Mouse (Mus musculus) lung, embryonic 16.5 days (tissue): ENCODE measurements at regions not wholly inside any gene's neighbourhood (a gene's known extent, or its start where the extent isn't known, plus 50 kb on each side); places are given as distances from the start of the nearest gene placed in this dataset.
A peak's percentile ranks its signal among the peaks of the same experiment; 100 is the strongest.

Experiments used
- ATAC-seq: fragments of 200-750 bp; cut with Nextera tagmentation; 2 replicates; pipeline ENCODE4 v1.8.0; 2017; ENCODE audit warnings: low read depth, mild to moderate bottlenecking, moderate library complexity
- H3K27ac ChIP-seq: fragments of 300-500 bp; sonication (generic); 2 replicates; pipeline ENCODE4 v1.5.1; 2014; ENCODE audit warnings: mild to moderate bottlenecking, control low read depth, low read length
- H3K27me3 ChIP-seq: fragments of 300-500 bp; sonication (generic); 2 replicates; pipeline ENCODE4 v1.6.1; 2014; ENCODE audit warnings: low read depth, low read length, mixed read lengths; ENCODE audit not compliant: control insufficient read depth, insufficient read depth
- H3K36me3 ChIP-seq: fragments of 300-500 bp; sonication (generic); 2 replicates; pipeline ENCODE4 v1.6.1; 2014; ENCODE audit warnings: low read length; ENCODE audit not compliant: control insufficient read depth, insufficient read depth
- H3K4me1 ChIP-seq: fragments of 300-500 bp; sonication (generic); replicated peaks from 2 replicates; pipeline ENCODE4 v1.6.1; 2014; ENCODE audit warnings: low read length, mixed read lengths; ENCODE audit not compliant: control insufficient read depth, insufficient read depth
- H3K4me2 ChIP-seq: fragments of 300-500 bp; sonication (generic); 2 replicates; pipeline ENCODE4 v1.6.1; 2014; ENCODE audit warnings: low read depth, low read length, control low read depth
- H3K4me3 ChIP-seq: fragments of 300-500 bp; sonication (generic); 2 replicates; pipeline ENCODE4 v1.5.1; 2014; ENCODE audit warnings: mild to moderate bottlenecking, low read length, control low read depth
- H3K9ac ChIP-seq: fragments of 300-500 bp; sonication (generic); 2 replicates; pipeline ENCODE4 v1.6.1; 2014; ENCODE audit warnings: low read length, control low read depth
- H3K9me3 ChIP-seq: fragments of 300-500 bp; sonication (generic); 2 replicates; pipeline ENCODE4 v1.6.1; 2016; ENCODE audit warnings: low read length; ENCODE audit not compliant: control insufficient read depth
- WGBS: fragments of 180-500 bp; shearing (Covaris S2); extraction: QIAGEN DNeasy Blood & Tissue Kit; methylation state at CpG from one replicate; pipeline ENCODE4 v1.1.7; 2014; 5-methylcytosine and 5-hydroxymethylcytosine counted together

DNA sequence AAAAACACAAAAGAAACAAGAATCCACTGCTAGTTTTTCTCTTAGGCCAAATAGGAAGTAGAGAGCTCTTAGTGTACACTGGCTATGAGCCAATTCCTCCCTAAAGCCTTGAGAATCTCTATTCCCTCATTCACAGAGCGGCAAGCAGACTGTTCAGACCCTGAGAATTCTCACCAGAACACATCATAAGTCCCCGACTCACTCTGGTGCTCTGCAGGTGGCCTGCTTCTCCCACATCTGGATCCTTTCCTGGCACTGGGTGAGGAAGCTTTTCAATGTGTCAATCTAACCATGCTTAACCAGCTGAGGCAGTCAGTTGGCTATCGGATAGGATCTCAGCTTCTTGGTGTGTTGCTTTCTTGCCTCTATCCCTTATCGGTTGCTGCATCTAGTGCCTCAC, 289.4 kb upstream of the Fam92a start:
- no peak overlapping the region for H3K9ac ChIP-seq
- H3K36me3 ChIP-seq, result no peaks in the 10 kb centered on the region
- no peak overlapping the region for H3K27ac ChIP-seq
- no peaks in the 10 kb centered on the region for H3K27me3 ChIP-seq
- 40% methylated on average over 4 of the region's 4 CpGs for WGBS
- no peak for ATAC-seq
- H3K4me1 ChIP-seq, result peaks cover 2% of the 10 kb centered on the region; the same call in 1 of the 2 replicates
- H3K9me3 ChIP-seq, result no peaks in the 10 kb centered on the region
- H3K4me2 ChIP-seq, result no peak overlapping the region
- no peak overlapping the region for H3K4me3 ChIP-seq

DNA sequence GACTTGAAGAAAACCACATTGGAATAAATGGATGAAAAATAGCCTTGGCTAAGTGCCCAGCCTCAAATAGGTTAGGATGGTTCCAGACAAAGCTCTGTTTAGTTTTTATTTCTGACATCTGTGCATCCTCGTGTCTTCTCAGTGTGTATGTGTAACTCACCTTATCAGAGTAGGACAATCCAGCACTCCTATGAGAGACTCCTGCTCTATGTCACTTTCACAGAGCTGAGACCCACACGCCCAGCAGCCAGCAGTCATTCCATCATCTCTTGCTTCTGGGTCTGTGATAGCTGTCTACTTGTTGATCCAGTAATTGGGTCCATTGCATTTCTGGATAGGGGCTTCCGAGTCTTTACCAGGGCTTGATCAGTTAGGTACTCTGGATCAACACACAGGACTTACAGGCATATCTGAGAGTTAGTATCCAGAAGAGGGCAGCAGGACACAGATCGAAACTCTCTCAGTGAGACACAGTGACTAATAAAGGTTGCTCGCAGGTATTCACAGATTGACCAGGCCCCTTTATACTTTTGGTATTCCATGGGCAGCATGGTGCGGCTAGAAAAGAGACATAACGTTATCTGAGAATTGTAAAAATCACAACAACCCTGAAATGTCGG, 286.3 kb upstream of the Fam92a start:
- Histone ChIP-seq H3K27me3 (no peaks in the 10 kb centered on the region), H3K27ac (no peak overlapping the region), H3K4me1 (peaks cover 2% of the 10 kb centered on the region; the same call in 1 of the 2 replicates), H3K9me3 (no peaks in the 10 kb centered on the region), H3K4me2 (no peak overlapping the region), H3K9ac (no peak overlapping the region), H3K4me3 (no peak overlapping the region), H3K36me3 (no peaks in the 10 kb centered on the region)
- WGBS, result 67% methylated on average over 8 of the region's 8 CpGs
- no peak for ATAC-seq

DNA sequence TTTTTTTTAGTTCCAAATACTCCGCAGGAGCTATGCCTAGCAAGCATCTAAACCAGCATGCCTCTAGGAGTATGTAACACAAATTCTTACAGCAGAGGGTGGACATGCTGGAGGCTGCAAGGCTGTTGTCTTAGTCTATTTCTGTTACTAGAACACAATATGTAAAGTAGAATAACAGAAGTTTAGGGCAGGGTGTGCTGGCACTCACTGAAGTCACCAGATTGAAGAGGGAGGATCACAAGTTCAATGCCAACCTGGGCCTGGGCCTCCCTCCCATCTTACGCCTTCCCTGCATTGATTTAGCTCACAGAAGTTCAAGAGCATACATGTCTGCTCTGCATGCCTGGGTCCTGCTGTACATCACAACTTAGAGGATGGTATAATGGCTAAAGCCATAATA, 280.3 kb upstream of the Fam92a start:
- Histone ChIP-seq H3K9me3 (no peaks in the 10 kb centered on the region), H3K27me3 (no peaks in the 10 kb centered on the region), H3K4me1 (no peaks in the 10 kb centered on the region), H3K4me3 (no peak overlapping the region), H3K4me2 (no peak overlapping the region), H3K27ac (no peak overlapping the region), H3K9ac (no peak overlapping the region), H3K36me3 (no peaks in the 10 kb centered on the region)
- WGBS, result 88% methylated on average over 2 of the region's 2 CpGs
- ATAC-seq, result no peak

DNA sequence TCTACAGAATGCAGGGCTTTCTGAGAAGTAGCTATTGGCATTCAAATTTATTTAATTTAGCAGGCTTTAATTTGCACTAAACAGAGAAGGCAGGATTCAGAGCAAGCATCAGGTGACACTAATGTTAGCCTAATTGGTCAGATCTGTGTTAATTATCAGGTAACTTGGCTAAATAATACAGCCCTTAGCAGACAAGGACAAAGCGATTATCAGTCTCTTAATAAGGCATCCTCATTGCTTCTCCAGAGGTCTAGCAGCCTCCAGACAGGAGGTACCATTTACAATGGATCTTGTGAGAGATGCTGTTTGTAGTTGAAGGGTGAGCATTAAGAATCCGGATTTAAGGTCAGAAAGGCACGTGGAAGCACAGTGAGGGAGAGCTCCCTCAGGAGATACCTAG, 253.7 kb upstream of the Fam92a start:
- 46% methylated on average over 3 of the region's 3 CpGs for WGBS
- ATAC-seq, result no peak
- Histone ChIP-seq H3K36me3 (no peaks in the 10 kb centered on the region), H3K4me2 (no peak overlapping the region), H3K4me1 (no peaks in the 10 kb centered on the region), H3K4me3 (no peak overlapping the region), H3K27me3 (no peaks in the 10 kb centered on the region), H3K9me3 (no peaks in the 10 kb centered on the region), H3K27ac (no peak overlapping the region), H3K9ac (no peak overlapping the region)

DNA sequence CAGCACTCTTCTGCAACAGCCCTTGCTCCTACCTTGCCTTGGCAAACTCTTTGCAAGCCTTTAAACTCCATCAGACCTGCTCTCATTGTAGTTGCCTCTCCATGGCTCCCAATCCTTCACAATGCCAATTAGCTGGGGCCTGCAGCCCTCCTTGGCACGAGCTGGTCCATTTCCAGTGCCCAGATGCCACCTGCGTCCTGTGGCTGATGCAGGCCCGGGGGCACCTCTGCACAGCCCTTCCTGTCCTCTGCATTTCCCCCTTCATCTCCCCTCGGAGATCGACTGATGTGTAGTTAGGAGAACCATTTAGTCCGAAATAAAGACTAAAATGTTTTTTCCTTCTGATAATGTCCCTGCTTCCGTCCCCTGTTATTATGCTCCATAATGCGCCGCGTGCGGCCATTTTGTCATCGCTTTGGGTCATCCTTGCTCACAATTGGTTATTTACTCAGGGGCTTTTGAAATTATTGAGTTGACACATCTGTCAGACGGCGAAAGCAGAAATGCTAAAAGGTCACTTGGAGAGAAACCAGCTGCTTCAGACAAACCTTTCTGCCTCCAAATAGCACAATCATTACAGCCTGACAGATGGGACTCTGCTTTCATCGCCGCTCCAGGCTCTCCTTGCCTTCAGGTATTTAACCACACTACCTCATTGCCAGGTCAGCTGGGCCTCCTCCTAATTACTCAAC, 250.0 kb upstream of the Fam92a start:
- no peak overlapping the region for H3K9ac ChIP-seq

GRCm38 (mm10) chr4:12418086-12418485, 246.3 kb upstream of the Fam92a start:
- ATAC-seq, result peak; percentile 71; the same call in 1 of the 2 replicates
- Histone ChIP-seq H3K27me3 (no peaks in the 10 kb centered on the region), H3K4me3 (no peak overlapping the region), H3K36me3 (no peaks in the 10 kb centered on the region), H3K9ac (no peak overlapping the region), H3K4me2 (no peak overlapping the region), H3K9me3 (no peaks in the 10 kb centered on the region), H3K27ac (no peak overlapping the region), H3K4me1 (no peaks in the 10 kb centered on the region)
- WGBS, result 33% methylated on average over 3 of the region's 3 CpGs

More for the DNA sequence above, 250.0 kb upstream of the Fam92a start:
- WGBS, result 71% methylated on average over 16 of the region's 16 CpGs
- no peak overlapping the region for H3K4me3 ChIP-seq
- no peak overlapping the region for H3K4me2 ChIP-seq
- ATAC-seq, result no peak
- H3K27ac ChIP-seq, result no peak overlapping the region
- H3K36me3 ChIP-seq, result no peaks in the 10 kb centered on the region
- no peaks in the 10 kb centered on the region for H3K27me3 ChIP-seq
- H3K4me1 ChIP-seq, result no peaks in the 10 kb centered on the region
- no peaks in the 10 kb centered on the region for H3K9me3 ChIP-seq

DNA sequence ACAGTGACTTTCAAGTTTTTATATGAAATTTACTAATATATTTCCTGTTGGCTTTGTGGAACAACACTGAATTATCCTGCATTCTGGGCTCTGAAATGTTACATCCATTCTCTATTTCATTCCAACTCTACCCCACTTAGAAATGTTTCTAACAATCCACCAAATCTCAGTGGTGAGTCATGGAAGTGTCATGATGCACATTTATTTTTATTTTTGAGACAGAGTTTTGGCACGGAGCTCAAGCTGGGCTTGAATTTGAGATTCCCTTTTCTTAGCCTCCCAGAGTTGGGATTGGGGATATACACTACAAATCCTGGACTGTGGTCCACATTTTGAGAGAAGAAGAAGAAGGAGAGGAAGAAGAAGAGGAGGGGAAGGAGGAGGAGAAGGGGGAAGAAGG, 223.5 kb upstream of the Fam92a start:
- H3K9me3 ChIP-seq, result no peaks in the 10 kb centered on the region
- H3K27me3 ChIP-seq, result no peaks in the 10 kb centered on the region
- no peaks in the 10 kb centered on the region for H3K36me3 ChIP-seq
- H3K4me1 ChIP-seq, result no peaks in the 10 kb centered on the region
- H3K27ac ChIP-seq, result no peak overlapping the region
- H3K9ac ChIP-seq, result no peak overlapping the region
- no peak overlapping the region for H3K4me3 ChIP-seq
- H3K4me2 ChIP-seq, result no peak overlapping the region
- no peak for ATAC-seq
- WGBS, result 68% methylated on average over 1 of the region's 1 CpGs

- Histone ChIP-seq H3K4me3 (no peak overlapping the region), H3K4me1 (no peaks in the 10 kb centered on the region), H3K36me3 (no peaks in the 10 kb centered on the region), H3K27ac (no peak overlapping the region), H3K9ac (no peak overlapping the region), H3K27me3 (no peaks in the 10 kb centered on the region), H3K9me3 (no peaks in the 10 kb centered on the region), H3K4me2 (no peak overlapping the region)
- ATAC-seq, result no peak
- 79% methylated on average over 5 of the region's 5 CpGs for WGBS
These were observed 205.2 kb upstream of the Fam92a start for GRCm38 (mm10) chr4:12376797-12377570.

- Histone ChIP-seq H3K4me1 (no peaks in the 10 kb centered on the region), H3K9ac (no peak overlapping the region), H3K36me3 (no peaks in the 10 kb centered on the region), H3K4me2 (no peak overlapping the region), H3K27me3 (no peaks in the 10 kb centered on the region), H3K27ac (no peak overlapping the region), H3K4me3 (no peak overlapping the region), H3K9me3 (no peaks in the 10 kb centered on the region)
- ATAC-seq, result no peak
- 75% methylated on average over 2 of the region's 2 CpGs for WGBS
These were observed 197.7 kb upstream of the Fam92a start for GRCm38 (mm10) chr4:12369551-12369950.
